Mouse (Mus musculus): ENCODE results near the gene Atp8b5. TPM values are rescaled to one million over a fixed set of nuclear protein-coding genes. Genes with fewer than 3 reads are reported as not detected.

Atp8b5 gene
- polyA plus RNA-seq, 1 experiment from 2014 or later, result 0.62 TPM

DNA sequence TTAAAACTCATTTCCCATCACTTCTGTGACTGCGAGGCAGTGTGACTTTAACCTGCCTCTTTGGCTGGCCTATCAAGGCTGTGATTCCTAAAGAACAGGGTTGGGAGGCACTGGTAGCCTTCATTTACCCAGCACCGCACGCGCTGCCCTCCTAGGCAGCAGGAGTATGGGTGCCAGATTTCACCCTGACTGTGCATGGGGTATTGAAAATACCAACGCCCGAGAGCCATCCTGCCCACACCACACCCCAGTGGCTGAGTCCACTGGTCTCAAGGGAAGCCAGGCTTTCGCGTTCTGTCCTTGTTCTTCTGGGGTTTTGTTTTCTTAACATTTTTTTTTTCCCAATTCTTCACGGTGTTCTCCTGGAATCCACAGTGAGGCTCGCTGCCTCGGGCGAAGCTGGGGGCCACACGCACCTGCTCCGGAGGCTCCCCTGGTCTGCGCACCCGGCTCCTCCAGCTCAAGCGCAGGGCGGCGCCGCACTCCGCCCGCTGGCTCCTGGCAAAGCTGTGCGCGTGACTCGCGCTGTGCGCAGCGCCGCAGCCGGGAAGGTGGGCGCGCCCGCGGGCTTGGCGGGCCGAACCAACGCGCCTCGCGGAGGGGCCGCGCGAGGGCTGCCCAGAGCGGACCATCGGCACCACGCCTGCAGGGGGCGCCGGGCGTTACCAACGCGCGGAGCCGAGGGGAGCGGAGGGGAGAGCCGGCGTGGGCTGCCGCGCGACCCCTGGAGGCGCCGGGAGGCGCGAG lies 114.6 kb downstream of the Atp8b5 start, which contains the start of gene Rusc2:
Gene Rusc2, plus strand, starts transcription at position 572 of the 747 bp plus-strand sequence.
- H3K36me3 ChIP-seq (ENCODE audit: control insufficient read depth, insufficient read depth, low read length), result no peaks in the 10 kb centered on the region
- 1% methylated on average over 63 of the region's 63 CpGs for WGBS
- peak; percentile 92 for DNase-seq (ENCODE audit: low spot score)
- no peak within 1 kb of the TSS for H3K27ac ChIP-seq (ENCODE audit: low read depth)
- peak within 1 kb of the TSS; percentile 68 for H3K4me3 ChIP-seq (ENCODE audit: low read depth, low read length)
- no peaks in the 10 kb centered on the region for H3K27me3 ChIP-seq (replicated peaks; ENCODE audit: control insufficient read depth, insufficient read depth, low read length)
- no peaks in the 10 kb centered on the region for H3K9me3 ChIP-seq (ENCODE audit: control insufficient read depth, low read length)
- peaks cover 10% of the 10 kb centered on the region; the same call in 1 of the 2 replicates for H3K4me1 ChIP-seq (replicated peaks; ENCODE audit: control insufficient read depth, insufficient read depth, low read length)
- peak within 1 kb of the TSS; percentile 84 for H3K4me2 ChIP-seq (ENCODE audit: low read length)
- H3K9ac ChIP-seq (ENCODE audit: low read length), result peak within 1 kb of the TSS; percentile 79
- peak; percentile 94 for ATAC-seq (replicated peaks; ENCODE audit: low FRiP score, low TSS enrichment, low read depth)

DNA sequence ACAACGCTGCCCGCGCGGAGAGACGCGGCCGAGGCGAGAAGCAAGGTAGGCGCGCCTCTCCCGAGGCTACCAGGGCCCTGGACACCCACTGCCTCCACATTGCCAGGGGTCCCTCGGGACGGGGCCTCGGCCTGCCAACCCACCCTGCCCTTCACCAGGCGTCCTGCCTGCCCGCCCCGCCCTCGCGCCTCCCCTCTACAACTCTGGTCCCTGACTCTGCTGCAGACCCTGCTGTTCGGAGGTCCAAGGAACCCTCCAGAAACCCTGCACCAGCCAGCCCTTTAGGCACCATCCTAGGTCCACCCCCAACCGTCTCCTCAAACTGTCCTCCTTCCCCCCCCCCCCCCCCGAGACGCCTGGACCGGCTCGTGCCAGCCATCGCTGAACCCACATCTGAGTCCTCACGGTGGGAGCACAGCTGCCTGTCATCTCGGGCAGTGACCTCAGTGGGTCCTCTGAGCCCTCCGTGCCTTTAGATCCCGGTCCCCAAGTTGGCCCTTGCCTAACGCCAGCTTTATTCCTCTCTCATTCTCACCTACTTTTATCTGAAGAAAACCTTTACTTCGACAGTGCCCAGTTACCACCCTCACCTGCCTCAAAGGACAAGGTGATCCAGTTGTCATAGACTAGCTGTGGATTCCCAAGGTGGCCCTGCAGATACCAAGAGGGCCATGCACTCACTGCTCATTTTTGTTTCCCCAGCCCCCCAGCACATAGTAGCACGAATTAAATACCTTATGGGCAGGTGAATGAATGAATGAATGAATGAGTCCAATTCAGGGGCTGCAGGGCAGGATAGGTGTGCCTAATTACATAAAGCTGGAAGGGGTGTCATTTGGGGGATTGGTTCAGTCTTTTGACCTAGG lies 115.4 kb downstream of the Atp8b5 start:
- peak overlapping the region; percentile 68 for H3K4me3 ChIP-seq (ENCODE audit: low read depth, low read length)
- no peaks in the 10 kb centered on the region for H3K36me3 ChIP-seq (ENCODE audit: control insufficient read depth, insufficient read depth, low read length)
- H3K9ac ChIP-seq (ENCODE audit: low read length), result peak overlapping the region; percentile 79
- peaks cover 10% of the 10 kb centered on the region; the same call in 1 of the 2 replicates for H3K4me1 ChIP-seq (replicated peaks; ENCODE audit: control insufficient read depth, insufficient read depth, low read length)
- peak; percentile 65 for ATAC-seq (replicated peaks; ENCODE audit: low FRiP score, low TSS enrichment, low read depth)
- 6% methylated on average over 25 of the region's 33 CpGs for WGBS
- H3K27me3 ChIP-seq (replicated peaks; ENCODE audit: control insufficient read depth, insufficient read depth, low read length), result no peaks in the 10 kb centered on the region
- peak overlapping the region; percentile 84 for H3K4me2 ChIP-seq (ENCODE audit: low read length)
- DNase-seq (ENCODE audit: low spot score), result peak; percentile 64
- no peak overlapping the region for H3K27ac ChIP-seq (ENCODE audit: low read depth)
- H3K9me3 ChIP-seq (ENCODE audit: control insufficient read depth, low read length), result no peaks in the 10 kb centered on the region

DNA sequence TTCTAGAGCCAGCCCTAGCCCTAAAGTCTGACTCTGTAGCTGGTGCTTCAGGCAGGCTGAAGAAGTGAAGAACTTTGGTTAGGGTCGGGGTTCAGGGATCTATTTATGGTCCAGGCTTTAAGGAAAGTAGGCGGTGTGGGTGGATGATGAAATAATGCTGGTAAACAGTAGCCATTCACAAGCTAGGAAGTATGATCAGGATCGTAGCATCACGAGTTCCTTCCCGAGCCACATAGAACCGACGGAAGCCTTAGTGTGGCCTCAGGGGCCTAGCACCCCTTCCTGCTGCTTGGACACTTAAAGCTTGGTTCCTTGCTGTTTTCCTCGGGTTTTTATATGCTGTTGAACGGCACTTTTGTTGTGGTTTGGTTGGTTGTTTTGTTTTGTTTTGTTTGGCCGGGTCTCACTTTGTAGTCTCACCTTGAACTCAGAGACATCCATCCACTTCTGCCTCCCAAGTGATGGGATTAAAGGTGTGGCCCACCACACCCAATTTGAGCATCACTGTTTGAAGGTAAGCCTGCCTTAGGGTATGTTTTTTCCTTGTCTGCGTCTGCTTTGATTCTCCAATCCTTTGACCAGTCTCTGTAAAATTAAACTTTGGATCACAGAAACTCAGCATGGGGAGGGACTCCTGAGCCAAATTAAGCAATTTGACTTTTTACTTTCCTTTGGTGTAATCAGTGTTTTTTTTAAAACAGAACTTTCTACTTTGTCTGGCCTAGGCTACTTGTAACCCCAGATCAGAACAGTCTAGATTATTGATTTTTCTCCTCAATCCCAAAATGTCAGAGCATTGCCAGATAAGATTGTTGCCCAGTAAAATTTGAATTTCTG lies 116.5 kb downstream of the Atp8b5 start:
- H3K4me3 ChIP-seq (ENCODE audit: low read depth, low read length), result no peak overlapping the region
- 66% methylated on average over 11 of the region's 11 CpGs for WGBS
- H3K9me3 ChIP-seq (ENCODE audit: control insufficient read depth, low read length), result no peaks in the 10 kb centered on the region
- peak overlapping the region; percentile 84 for H3K4me2 ChIP-seq (ENCODE audit: low read length)
- DNase-seq (ENCODE audit: low spot score), result no peak
- ATAC-seq (replicated peaks; ENCODE audit: low FRiP score, low TSS enrichment, low read depth), result no peak
- H3K27ac ChIP-seq (ENCODE audit: low read depth), result no peak overlapping the region
- no peaks in the 10 kb centered on the region for H3K27me3 ChIP-seq (replicated peaks; ENCODE audit: control insufficient read depth, insufficient read depth, low read length)
- H3K36me3 ChIP-seq (ENCODE audit: control insufficient read depth, insufficient read depth, low read length), result no peaks in the 10 kb centered on the region
- H3K4me1 ChIP-seq (replicated peaks; ENCODE audit: control insufficient read depth, insufficient read depth, low read length), result peaks cover 10% of the 10 kb centered on the region; the same call in 1 of the 2 replicates
- H3K9ac ChIP-seq (ENCODE audit: low read length), result no peak overlapping the region

DNA sequence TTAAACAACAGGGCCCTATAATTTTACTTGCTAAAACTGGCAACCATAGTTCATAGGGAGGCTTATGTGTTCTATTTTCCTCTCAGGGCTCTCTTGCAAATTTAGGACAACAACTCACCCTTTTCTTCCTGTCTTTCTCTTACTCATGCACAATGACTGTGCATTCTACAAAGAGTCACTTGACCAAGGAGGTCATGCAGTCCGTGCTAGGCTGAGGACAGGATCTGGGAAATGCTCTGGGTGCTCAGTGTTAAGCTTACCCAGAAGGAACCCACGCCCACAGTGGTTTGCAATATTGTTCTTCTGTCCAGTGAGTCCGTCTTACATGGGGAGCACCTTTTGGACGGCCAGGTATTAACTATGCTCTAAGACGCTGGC lies 117.1 kb downstream of the Atp8b5 start:
- Histone ChIP-seq H3K36me3 (ENCODE audit: control insufficient read depth, insufficient read depth, low read length) (no peaks in the 10 kb centered on the region), H3K4me3 (ENCODE audit: low read depth, low read length) (no peak overlapping the region), H3K9ac (ENCODE audit: low read length) (no peak overlapping the region), H3K4me1 (replicated peaks; ENCODE audit: control insufficient read depth, insufficient read depth, low read length) (peaks cover 10% of the 10 kb centered on the region; the same call in 1 of the 2 replicates), H3K27ac (ENCODE audit: low read depth) (no peak overlapping the region), H3K4me2 (ENCODE audit: low read length) (no peak overlapping the region), H3K27me3 (replicated peaks; ENCODE audit: control insufficient read depth, insufficient read depth, low read length) (no peaks in the 10 kb centered on the region), H3K9me3 (ENCODE audit: control insufficient read depth, low read length) (no peaks in the 10 kb centered on the region)
- DNase-seq (ENCODE audit: low spot score), result no peak
- no peak for ATAC-seq (replicated peaks; ENCODE audit: low FRiP score, low TSS enrichment, low read depth)
- 87% methylated on average over 5 of the region's 5 CpGs for WGBS

DNA sequence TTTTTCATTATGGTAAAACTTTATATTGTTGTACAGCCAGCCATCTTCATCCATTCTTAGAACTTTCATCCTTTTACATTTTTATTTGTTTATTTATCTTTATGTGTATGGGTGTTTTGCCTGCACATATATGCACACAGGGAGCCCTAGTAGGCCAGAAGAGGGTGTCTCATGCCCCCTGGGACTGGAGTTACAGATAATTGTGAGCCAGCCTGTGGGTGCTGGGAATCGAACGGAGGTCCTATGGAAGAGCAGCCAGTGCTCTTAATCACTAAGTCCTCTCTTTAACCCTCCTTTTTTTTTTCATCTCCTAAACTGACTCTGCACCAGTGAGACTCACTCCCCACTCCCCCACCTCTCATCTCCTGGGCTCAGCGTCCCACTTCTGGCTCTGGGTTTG lies 117.6 kb downstream of the Atp8b5 start:
- WGBS, result 79% methylated on average over 3 of the region's 3 CpGs
- no peak overlapping the region for H3K4me2 ChIP-seq (ENCODE audit: low read length)

DNA sequence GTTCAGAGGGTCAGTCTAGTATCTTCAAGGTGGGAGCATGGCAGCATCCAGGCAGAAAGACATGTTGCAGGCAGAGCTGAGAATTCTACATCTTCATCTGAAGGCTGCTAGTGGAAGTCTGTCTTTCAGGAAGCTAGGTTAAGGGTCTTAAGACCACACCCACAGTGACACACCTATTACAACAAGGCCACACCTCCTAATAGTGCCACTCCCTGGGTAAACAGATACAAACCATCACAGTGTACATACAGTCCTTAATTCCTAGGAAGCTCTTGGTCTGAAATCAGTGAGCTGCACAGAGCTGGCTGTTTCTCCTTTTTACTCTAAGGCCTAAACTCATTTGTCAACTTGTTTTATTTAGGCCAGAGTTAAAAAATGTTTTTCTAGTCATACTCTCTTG lies 120.0 kb downstream of the Atp8b5 start:
- no peaks in the 10 kb centered on the region for H3K27me3 ChIP-seq (replicated peaks; ENCODE audit: control insufficient read depth, insufficient read depth, low read length)
- H3K36me3 ChIP-seq (ENCODE audit: control insufficient read depth, insufficient read depth, low read length), result no peaks in the 10 kb centered on the region
- H3K27ac ChIP-seq (ENCODE audit: low read depth), result no peak overlapping the region
- no peak overlapping the region for H3K4me3 ChIP-seq (ENCODE audit: low read depth, low read length)
- ATAC-seq (replicated peaks; ENCODE audit: low FRiP score, low TSS enrichment, low read depth) (no peak), DNase-seq (ENCODE audit: low spot score) (no peak)
- H3K9ac ChIP-seq (ENCODE audit: low read length), result no peak overlapping the region
- H3K4me2 ChIP-seq (ENCODE audit: low read length), result no peak overlapping the region
- H3K4me1 ChIP-seq (replicated peaks; ENCODE audit: control insufficient read depth, insufficient read depth, low read length), result peaks cover 6% of the 10 kb centered on the region
- H3K9me3 ChIP-seq (ENCODE audit: control insufficient read depth, low read length), result no peaks in the 10 kb centered on the region

More for the DNA sequence above, 117.6 kb downstream of the Atp8b5 start:
- Histone ChIP-seq H3K4me3 (ENCODE audit: low read depth, low read length) (no peak overlapping the region), H3K27me3 (replicated peaks; ENCODE audit: control insufficient read depth, insufficient read depth, low read length) (no peaks in the 10 kb centered on the region), H3K9me3 (ENCODE audit: control insufficient read depth, low read length) (no peaks in the 10 kb centered on the region), H3K36me3 (ENCODE audit: control insufficient read depth, insufficient read depth, low read length) (no peaks in the 10 kb centered on the region), H3K9ac (ENCODE audit: low read length) (no peak overlapping the region), H3K4me1 (replicated peaks; ENCODE audit: control insufficient read depth, insufficient read depth, low read length) (peaks cover 10% of the 10 kb centered on the region; the same call in 1 of the 2 replicates), H3K27ac (ENCODE audit: low read depth) (no peak overlapping the region)
- no peak for DNase-seq (ENCODE audit: low spot score)
- ATAC-seq (replicated peaks; ENCODE audit: low FRiP score, low TSS enrichment, low read depth), result no peak

DNA sequence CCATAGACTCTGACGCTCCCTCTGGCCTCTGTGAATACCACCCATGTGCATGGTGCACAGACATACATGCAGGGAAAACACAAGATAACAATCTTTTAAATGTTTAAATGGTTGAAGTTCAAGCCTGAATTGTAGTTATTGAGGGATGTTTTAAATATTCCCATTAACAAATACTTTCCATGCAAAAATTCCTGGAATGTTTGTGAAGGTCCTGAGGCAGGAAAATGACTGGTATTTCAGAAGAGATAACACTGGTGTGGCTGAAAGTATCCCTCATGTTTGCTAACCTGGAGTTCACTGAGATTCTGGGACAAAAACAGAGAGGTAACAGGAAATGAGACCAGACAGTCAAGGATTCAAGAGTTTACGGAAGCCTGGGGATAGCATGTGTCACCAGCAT lies 122.4 kb downstream of the Atp8b5 start:
- H3K4me2 ChIP-seq (ENCODE audit: low read length), result no peak overlapping the region
- ATAC-seq (replicated peaks; ENCODE audit: low FRiP score, low TSS enrichment, low read depth) (no peak), DNase-seq (ENCODE audit: low spot score) (no peak)
- peaks cover 7% of the 10 kb centered on the region for H3K4me1 ChIP-seq (replicated peaks; ENCODE audit: control insufficient read depth, insufficient read depth, low read length)
- H3K9me3 ChIP-seq (ENCODE audit: control insufficient read depth, low read length), result no peaks in the 10 kb centered on the region
- H3K27me3 ChIP-seq (replicated peaks; ENCODE audit: control insufficient read depth, insufficient read depth, low read length), result no peaks in the 10 kb centered on the region
- H3K4me3 ChIP-seq (ENCODE audit: low read depth, low read length), result no peak overlapping the region
- no peaks in the 10 kb centered on the region for H3K36me3 ChIP-seq (ENCODE audit: control insufficient read depth, insufficient read depth, low read length)
- WGBS, result 81% methylated on average over 2 of the region's 2 CpGs
- no peak overlapping the region for H3K9ac ChIP-seq (ENCODE audit: low read length)
- H3K27ac ChIP-seq (ENCODE audit: low read depth), result no peak overlapping the region

DNA sequence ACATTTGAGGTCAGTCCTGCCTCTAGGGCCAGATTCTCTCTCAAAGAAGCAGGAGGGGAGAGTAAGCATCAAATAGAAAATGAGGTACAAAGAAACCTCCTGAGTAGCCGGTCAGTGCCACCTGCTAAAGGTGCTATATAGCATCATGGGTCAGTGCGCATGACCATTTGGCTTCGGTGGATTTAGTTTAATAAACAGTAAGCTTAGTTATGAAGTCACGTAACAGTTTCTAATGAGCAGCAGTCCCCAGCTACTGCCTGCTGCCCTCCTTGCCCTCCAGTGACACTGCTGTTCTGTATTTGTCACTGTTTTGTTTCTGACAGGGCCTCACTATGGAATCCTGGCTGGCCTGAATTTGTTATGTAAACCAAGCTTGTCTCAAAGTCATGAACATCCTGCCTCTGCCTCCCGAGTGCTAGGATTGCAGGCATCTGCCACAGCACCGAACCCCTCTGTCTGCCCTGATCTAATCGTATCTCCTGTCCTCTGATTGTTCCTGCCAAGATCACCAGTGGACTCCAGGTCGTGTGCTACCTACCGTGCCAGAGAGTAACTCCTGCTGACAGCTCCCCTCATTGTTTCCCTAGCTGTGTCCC lies 123.0 kb downstream of the Atp8b5 start:
- Histone ChIP-seq H3K36me3 (ENCODE audit: control insufficient read depth, insufficient read depth, low read length) (no peaks in the 10 kb centered on the region), H3K4me3 (ENCODE audit: low read depth, low read length) (no peak overlapping the region), H3K27me3 (replicated peaks; ENCODE audit: control insufficient read depth, insufficient read depth, low read length) (no peaks in the 10 kb centered on the region), H3K27ac (ENCODE audit: low read depth) (peak overlapping the region; percentile 18; the same call in 1 of the 2 replicates), H3K4me1 (replicated peaks; ENCODE audit: control insufficient read depth, insufficient read depth, low read length) (peaks cover 13% of the 10 kb centered on the region), H3K9me3 (ENCODE audit: control insufficient read depth, low read length) (no peaks in the 10 kb centered on the region), H3K4me2 (ENCODE audit: low read length) (no peak overlapping the region), H3K9ac (ENCODE audit: low read length) (no peak overlapping the region)
- 62% methylated on average over 9 of the region's 9 CpGs for WGBS
- no peak for DNase-seq (ENCODE audit: low spot score)
- no peak for ATAC-seq (replicated peaks; ENCODE audit: low FRiP score, low TSS enrichment, low read depth)
